Mouse (Mus musculus): Measurements from ENCODE around the gene Pmpcb. TPM values are rescaled to one million over a fixed set of nuclear protein-coding genes. Genes with fewer than 3 reads are reported as not detected.

The Pmpcb gene
- polyA plus RNA-seq, 1 experiment: 34.0 TPM

DNA sequence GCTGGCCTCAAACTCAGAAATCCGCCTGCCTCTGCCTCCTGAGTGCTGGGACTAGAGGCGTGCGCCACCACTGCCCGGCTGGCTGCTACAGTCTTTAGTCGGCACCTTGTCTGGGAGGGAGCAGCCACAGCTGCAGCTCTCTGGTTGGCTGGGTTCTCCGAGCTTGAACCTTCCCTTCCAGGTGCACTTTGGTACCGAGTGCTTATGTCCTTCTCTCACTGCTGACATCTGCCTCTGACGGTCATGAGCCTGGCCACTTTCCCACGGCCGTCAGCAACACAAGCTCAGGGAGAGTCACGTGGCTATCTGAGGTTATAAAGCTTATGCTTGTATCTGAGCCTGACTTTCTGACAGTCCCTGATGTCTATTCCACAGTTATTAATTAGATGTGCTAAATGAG is 2.2 kb downstream of the Pmpcb start:
- Histone ChIP-seq H3K27ac (ENCODE audit: control insufficient read depth, insufficient read depth, low read length) (no peak overlapping the region), H3K36me3 (ENCODE audit: control insufficient read depth, insufficient read depth, low read length) (peaks cover 38% of the 10 kb centered on the region), H3K27me3 (ENCODE audit: control insufficient read depth, insufficient read depth, low read length) (no peaks in the 10 kb centered on the region), H3K4me3 (ENCODE audit: control insufficient read depth, insufficient read depth, low read length) (no peak overlapping the region), H3K4me1 (replicated peaks; ENCODE audit: control insufficient read depth, insufficient read depth, low read length) (peaks cover 5% of the 10 kb centered on the region)
- no peak for DNase-seq
- no peak for TF ChIP-seq POLR2A (IDR thresholded peaks at IDR 0.05; ENCODE audit: control insufficient read depth, extremely low read depth, insufficient read depth, low read length, poor library complexity)
- no peak for TF ChIP-seq CTCF (IDR thresholded peaks at IDR 0.05; ENCODE audit: borderline replicate concordance, control insufficient read depth, extremely low read depth, insufficient read depth, low read length, poor library complexity)
- 95% methylated on average over 11 of the region's 11 CpGs for WGBS

GRCm38 (mm10) chr5:21739881-21740280 is 2.9 kb downstream of the Pmpcb start:
- H3K36me3 ChIP-seq (ENCODE audit: control insufficient read depth, insufficient read depth, low read length): peaks cover 45% of the 10 kb centered on the region
- H3K27me3 ChIP-seq (ENCODE audit: control insufficient read depth, insufficient read depth, low read length): no peaks in the 10 kb centered on the region
- H3K4me3 ChIP-seq (ENCODE audit: control insufficient read depth, insufficient read depth, low read length): no peak overlapping the region
- no peak overlapping the region for H3K27ac ChIP-seq (ENCODE audit: control insufficient read depth, insufficient read depth, low read length)
- TF ChIP-seq CTCF (IDR thresholded peaks at IDR 0.05; ENCODE audit: borderline replicate concordance, control insufficient read depth, extremely low read depth, insufficient read depth, low read length, poor library complexity) (no peak), POLR2A (IDR thresholded peaks at IDR 0.05; ENCODE audit: control insufficient read depth, extremely low read depth, insufficient read depth, low read length, poor library complexity) (no peak)
- no peak for DNase-seq
- peaks cover 5% of the 10 kb centered on the region for H3K4me1 ChIP-seq (replicated peaks; ENCODE audit: control insufficient read depth, insufficient read depth, low read length)
- WGBS: 93% methylated on average over 13 of the region's 13 CpGs

DNA sequence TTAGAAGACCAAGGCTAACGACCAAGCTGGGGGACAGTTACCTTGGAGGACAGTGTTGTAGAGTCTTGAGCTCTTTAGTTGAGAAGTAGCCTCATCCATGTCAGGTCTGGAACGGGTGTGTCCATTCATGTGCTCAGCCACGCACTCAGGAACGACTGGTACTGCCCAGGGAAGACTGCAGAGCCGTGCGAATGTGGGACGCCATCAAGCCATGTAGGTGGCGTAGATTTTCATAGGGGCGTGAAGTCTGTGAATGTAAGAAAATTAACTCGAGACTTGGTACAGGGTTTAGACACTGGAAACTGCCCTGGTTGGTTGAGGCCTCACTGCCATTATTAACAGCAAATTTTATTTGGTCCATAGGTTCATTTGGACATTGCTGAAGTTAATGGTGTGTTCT is 6.7 kb downstream of the Pmpcb start:
- Histone ChIP-seq H3K27me3 (ENCODE audit: control insufficient read depth, insufficient read depth, low read length) (no peaks in the 10 kb centered on the region), H3K4me1 (replicated peaks; ENCODE audit: control insufficient read depth, insufficient read depth, low read length) (no peaks in the 10 kb centered on the region), H3K4me3 (ENCODE audit: control insufficient read depth, insufficient read depth, low read length) (no peak overlapping the region), H3K36me3 (ENCODE audit: control insufficient read depth, insufficient read depth, low read length) (peaks cover 74% of the 10 kb centered on the region), H3K27ac (ENCODE audit: control insufficient read depth, insufficient read depth, low read length) (no peak overlapping the region)
- DNase-seq: no peak
- 97% methylated on average over 10 of the region's 10 CpGs for WGBS
- TF ChIP-seq CTCF (IDR thresholded peaks at IDR 0.05; ENCODE audit: borderline replicate concordance, control insufficient read depth, extremely low read depth, insufficient read depth, low read length, poor library complexity): no peak
- no peak for TF ChIP-seq POLR2A (IDR thresholded peaks at IDR 0.05; ENCODE audit: control insufficient read depth, extremely low read depth, insufficient read depth, low read length, poor library complexity)

DNA sequence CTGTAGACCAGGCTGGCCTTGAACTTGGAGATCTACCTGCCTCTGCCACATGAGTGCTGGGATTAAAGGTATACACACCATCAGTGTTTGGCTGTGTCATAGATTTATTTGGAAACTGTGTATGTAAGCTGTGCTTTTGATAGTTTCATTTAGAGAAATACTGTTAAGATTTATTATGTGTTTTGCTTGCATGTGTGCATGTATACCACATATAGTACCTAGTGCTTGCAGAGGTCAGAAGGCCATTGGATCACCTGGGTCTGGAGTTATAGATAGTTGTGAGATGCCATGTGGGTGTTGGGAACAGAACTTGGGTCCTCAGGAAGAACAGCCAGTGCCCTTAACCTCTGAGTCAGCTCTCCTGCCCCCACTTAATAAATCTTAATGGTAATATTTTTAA is 7.7 kb downstream of the Pmpcb start:
- no peaks in the 10 kb centered on the region for H3K4me1 ChIP-seq (replicated peaks; ENCODE audit: control insufficient read depth, insufficient read depth, low read length)
- H3K4me3 ChIP-seq (ENCODE audit: control insufficient read depth, insufficient read depth, low read length): no peak overlapping the region
- no peak for TF ChIP-seq POLR2A (IDR thresholded peaks at IDR 0.05; ENCODE audit: control insufficient read depth, extremely low read depth, insufficient read depth, low read length, poor library complexity)
- TF ChIP-seq CTCF (IDR thresholded peaks at IDR 0.05; ENCODE audit: borderline replicate concordance, control insufficient read depth, extremely low read depth, insufficient read depth, low read length, poor library complexity): no peak
- H3K27ac ChIP-seq (ENCODE audit: control insufficient read depth, insufficient read depth, low read length): no peak overlapping the region
- H3K27me3 ChIP-seq (ENCODE audit: control insufficient read depth, insufficient read depth, low read length): no peaks in the 10 kb centered on the region
- H3K36me3 ChIP-seq (ENCODE audit: control insufficient read depth, insufficient read depth, low read length): peaks cover 76% of the 10 kb centered on the region
- DNase-seq: no peak

- no peaks in the 10 kb centered on the region for H3K4me1 ChIP-seq (replicated peaks; ENCODE audit: control insufficient read depth, insufficient read depth, low read length)
- DNase-seq: no peak
- no peak for TF ChIP-seq CTCF (IDR thresholded peaks at IDR 0.05; ENCODE audit: borderline replicate concordance, control insufficient read depth, extremely low read depth, insufficient read depth, low read length, poor library complexity)
- no peak for TF ChIP-seq POLR2A (IDR thresholded peaks at IDR 0.05; ENCODE audit: control insufficient read depth, extremely low read depth, insufficient read depth, low read length, poor library complexity)
- peaks cover 70% of the 10 kb centered on the region for H3K36me3 ChIP-seq (ENCODE audit: control insufficient read depth, insufficient read depth, low read length)
- WGBS: 92% methylated on average over 8 of the region's 8 CpGs
- H3K27ac ChIP-seq (ENCODE audit: control insufficient read depth, insufficient read depth, low read length): no peak overlapping the region
- H3K27me3 ChIP-seq (ENCODE audit: control insufficient read depth, insufficient read depth, low read length): no peaks in the 10 kb centered on the region
- no peak overlapping the region for H3K4me3 ChIP-seq (ENCODE audit: control insufficient read depth, insufficient read depth, low read length)
Measured at GRCm38 (mm10) chr5:21745966-21746365, 9.0 kb downstream of the Pmpcb start.

GRCm38 (mm10) chr5:21768506-21768905 is 31.6 kb downstream of the Pmpcb start:
- Histone ChIP-seq H3K4me3 (ENCODE audit: control insufficient read depth, insufficient read depth, low read length) (no peak overlapping the region), H3K36me3 (ENCODE audit: control insufficient read depth, insufficient read depth, low read length) (peaks cover 60% of the 10 kb centered on the region), H3K27ac (ENCODE audit: control insufficient read depth, insufficient read depth, low read length) (no peak overlapping the region), H3K4me1 (replicated peaks; ENCODE audit: control insufficient read depth, insufficient read depth, low read length) (no peaks in the 10 kb centered on the region), H3K27me3 (ENCODE audit: control insufficient read depth, insufficient read depth, low read length) (no peaks in the 10 kb centered on the region)
- no peak for DNase-seq
- no peak for TF ChIP-seq POLR2A (IDR thresholded peaks at IDR 0.05; ENCODE audit: control insufficient read depth, extremely low read depth, insufficient read depth, low read length, poor library complexity)
- no peak for TF ChIP-seq CTCF (IDR thresholded peaks at IDR 0.05; ENCODE audit: borderline replicate concordance, control insufficient read depth, extremely low read depth, insufficient read depth, low read length, poor library complexity)
- WGBS: 73% methylated on average over 4 of the region's 4 CpGs

GRCm38 (mm10) chr5:21769841-21770240 is 32.9 kb downstream of the Pmpcb start:
- peaks cover 60% of the 10 kb centered on the region for H3K36me3 ChIP-seq (ENCODE audit: control insufficient read depth, insufficient read depth, low read length)
- no peak for DNase-seq
- 98% methylated on average over 6 of the region's 6 CpGs for WGBS
- no peak overlapping the region for H3K27ac ChIP-seq (ENCODE audit: control insufficient read depth, insufficient read depth, low read length)
- H3K27me3 ChIP-seq (ENCODE audit: control insufficient read depth, insufficient read depth, low read length): no peaks in the 10 kb centered on the region
- H3K4me3 ChIP-seq (ENCODE audit: control insufficient read depth, insufficient read depth, low read length): no peak overlapping the region
- no peaks in the 10 kb centered on the region for H3K4me1 ChIP-seq (replicated peaks; ENCODE audit: control insufficient read depth, insufficient read depth, low read length)
- no peak for TF ChIP-seq CTCF (IDR thresholded peaks at IDR 0.05; ENCODE audit: borderline replicate concordance, control insufficient read depth, extremely low read depth, insufficient read depth, low read length, poor library complexity)
- no peak for TF ChIP-seq POLR2A (IDR thresholded peaks at IDR 0.05; ENCODE audit: control insufficient read depth, extremely low read depth, insufficient read depth, low read length, poor library complexity)

Measured in thymus, adult 2 months (tissue).